Mouse (Mus musculus) lung, adult 2 months (tissue): ENCODE data around the gene Senp2.

Experiments
- CTCF ChIP-seq: fragments of 200-500 bp; IDR thresholded peaks from 2 replicates; pipeline ENCODE4 v1.5.1; 2011; ENCODE audit warnings: mild to moderate bottlenecking, low read length, control low read depth; ENCODE audit not compliant: insufficient read depth
- POLR2A ChIP-seq: fragments of 200-500 bp; IDR thresholded peaks from 2 replicates; pipeline ENCODE4 v1.6.1; 2011; ENCODE audit warnings: low read depth, mild to moderate bottlenecking, control low read depth, low read length, borderline replicate concordance; ENCODE audit errors: extremely low read depth

DNA sequence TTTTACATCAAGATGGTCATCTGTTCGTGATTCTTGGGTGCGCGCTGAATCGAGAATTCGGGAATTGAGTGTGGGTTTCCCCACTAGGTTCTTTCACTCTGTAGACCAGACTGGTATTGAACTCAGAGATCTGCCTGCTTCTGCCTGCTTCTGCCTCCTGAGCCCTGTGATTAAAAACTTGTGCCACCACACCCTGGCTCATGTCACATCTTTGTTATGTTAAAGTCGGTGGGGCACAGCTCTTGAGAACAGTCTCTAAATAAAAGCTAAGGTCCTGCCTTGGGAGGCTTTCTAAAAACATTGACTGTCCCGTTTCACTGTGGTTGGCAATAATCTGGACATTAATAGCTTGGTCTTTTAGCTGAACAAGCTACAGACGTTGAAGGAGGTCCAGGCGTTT is 26.1 kb upstream of the Senp2 start:
- TF ChIP-seq CTCF, result no peak
- no peak for TF ChIP-seq POLR2A
